Comparison of ENCODE assay signal across 8 mouse cellular contexts in the genomic region with DNA sequence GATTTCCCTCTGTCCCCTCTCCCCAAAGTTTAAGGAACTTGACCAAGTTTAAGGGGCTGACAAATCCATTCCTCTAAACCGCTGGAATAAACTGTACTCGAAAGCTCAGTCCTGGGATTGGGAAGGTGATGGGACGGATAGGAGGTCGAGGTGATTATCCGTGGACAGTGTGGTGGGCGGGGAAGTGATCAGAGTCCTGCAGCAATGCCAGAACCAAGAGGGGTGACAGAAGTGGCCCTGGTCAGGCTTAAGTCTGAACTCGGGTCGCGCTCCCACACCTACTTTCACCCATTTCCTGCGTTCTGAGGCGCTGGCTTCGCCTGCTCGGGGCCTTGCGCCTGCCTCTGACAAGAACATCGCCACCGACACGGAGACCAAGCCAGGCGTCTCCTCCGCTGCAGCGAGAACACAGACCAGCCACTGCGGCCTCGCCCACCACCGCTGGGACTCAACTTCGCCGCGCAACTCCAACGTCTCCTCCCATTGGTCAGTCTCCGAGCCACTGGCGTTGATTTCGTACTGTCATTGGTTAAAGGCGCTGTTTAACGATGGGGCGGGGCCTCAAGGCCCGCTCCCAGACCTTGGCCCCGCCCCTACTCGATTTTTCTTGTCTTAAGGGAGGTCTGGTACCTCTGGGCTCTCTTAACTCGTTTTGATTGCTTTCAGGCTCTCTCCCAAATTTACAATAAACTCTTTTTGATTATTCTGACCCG. TPM values are rescaled to one million over a fixed set of nuclear protein-coding genes. Genes with fewer than 3 reads are reported as not detected.
DNase-seq lines count a peak whose midpoint lies in the region; ATAC-seq lines count a peak whose summit lies in the region.

No protein-coding gene starts in this region.

- peak overlapping the region; percentile 90 for H3K9ac ChIP-seq in hindbrain, embryonic 13.5 days

- H3K27me3 ChIP-seq in hindbrain, embryonic 13.5 days = no peaks in the 10 kb centered on the region

- H3K4me1 ChIP-seq in hindbrain, embryonic 13.5 days (replicated peaks) = peaks cover 30% of the 10 kb centered on the region

- ATAC-seq in hindbrain, embryonic 13.5 days (ENCODE audit: low FRiP score) = peak; percentile 94

- peak overlapping the region; percentile 87; the same call in 1 of the 2 replicates for H3K27ac ChIP-seq in hindbrain, embryonic 13.5 days

- WGBS in hindbrain, embryonic 13.5 days = under 1% methylated on average over 38 of the region's 38 CpGs

- H3K4me3 ChIP-seq in hindbrain, embryonic 13.5 days = peak overlapping the region; percentile 71

- peak overlapping the region; percentile 91 for H3K4me2 ChIP-seq in hindbrain, embryonic 13.5 days

- DNase-seq in NIH3T3 (ENCODE audit: low read depth) = peak; percentile 96
- peak; percentile 92 to 94 for DNase-seq in cerebellum, postnatal 10 days
- DNase-seq in frontal cortex, postnatal 10 days (ENCODE audit: low spot score in 2 of 2) = peak; percentile 81 to 86
- peak; percentile 43 to 67 for DNase-seq in layer of hippocampus, postnatal 25 days (ENCODE audit: extremely low spot score in 1 of 2, low spot score in 1 of 2)
- peak; percentile 92 for DNase-seq in lung, postnatal 25 days (ENCODE audit: low spot score)
- peak; percentile 99 for DNase-seq in retina, embryonic 14.5 days (ENCODE audit: low spot score)
- peak; percentile 91 for DNase-seq in thymus, postnatal 4 days

- no peaks in the 10 kb centered on the region for H3K9me3 ChIP-seq in hindbrain, embryonic 13.5 days

- peaks cover 4% of the 10 kb centered on the region; the same call in 1 of the 2 replicates for H3K36me3 ChIP-seq in hindbrain, embryonic 13.5 days

RNA-seq across cellular contexts. Expression of gene Efcab11, which starts 1.1 kb away (rescaled TPM):
- polyA plus RNA-seq in hindbrain, embryonic 13.5 days (2015; fragmentation: Nextera tagmentation; extraction: Ambion mirVana) = 5.7 and 6.1 TPM in 2 replicates
- total RNA-seq in layer of hippocampus, postnatal 25 days (2021) = under 1 TPM; 0.26 to 0.27 TPM

RNA-seq across cellular contexts. Expression of gene Tdp1, which starts 1.2 kb away (rescaled TPM):
- polyA plus RNA-seq in hindbrain, embryonic 13.5 days (2015; fragmentation: Nextera tagmentation; extraction: Ambion mirVana) = 48.2 and 52.3 TPM in 2 replicates
- total RNA-seq in layer of hippocampus, postnatal 25 days (2021) = 10 to 100 TPM; 26.2 to 29.5 TPM

Comparison
In these comparisons a context has a peak if more than half of its experiments do, and no peak if none do; other contexts are left out.
1. Peak in every context shown above with its lines: DNase-seq, ATAC-seq, H3K4me3 ChIP-seq and H3K27ac ChIP-seq.